Mouse (Mus musculus) layer of hippocampus, postnatal 14 days (tissue): ENCODE measurements around the gene Vmn2r103. TPM values are rescaled to one million over a fixed set of nuclear protein-coding genes. Genes with fewer than 3 reads are reported as not detected.

ENCODE experiments used
- DNase-seq, 2 experiments: peaks; one replicate each; pipeline ENCODE4 v3.0.0; 2021 to 2022; ENCODE audit warnings: low spot score in 2 of 2, mixed read lengths in 1 of 2
- long read RNA-seq, 2 experiments: library from polyadenylated mRNA; stranded (forward); transcript quantifications; one replicate each; pipeline ENCODE4 v2.0.0; 2021
- total RNA-seq, 2 experiments: library from RNA; stranded (reverse); gene quantifications; 2 replicates each; pipeline ENCODE4 v1.2.3; 2021

The Vmn2r103 gene
- total RNA-seq, result not detected
- long read RNA-seq, experiment 1, result 0 reads
- long read RNA-seq, experiment 2, result 0 reads

GRCm38 (mm10) chr17:19773063-19773462 lies at the start of gene Vmn2r103:
Gene Vmn2r103, plus strand, starts transcription at chr17:19773363.
- no peak for DNase-seq

- no peak for DNase-seq
These were observed 5.8 kb downstream of the Vmn2r103 start for GRCm38 (mm10) chr17:19778994-19779393.

DNA sequence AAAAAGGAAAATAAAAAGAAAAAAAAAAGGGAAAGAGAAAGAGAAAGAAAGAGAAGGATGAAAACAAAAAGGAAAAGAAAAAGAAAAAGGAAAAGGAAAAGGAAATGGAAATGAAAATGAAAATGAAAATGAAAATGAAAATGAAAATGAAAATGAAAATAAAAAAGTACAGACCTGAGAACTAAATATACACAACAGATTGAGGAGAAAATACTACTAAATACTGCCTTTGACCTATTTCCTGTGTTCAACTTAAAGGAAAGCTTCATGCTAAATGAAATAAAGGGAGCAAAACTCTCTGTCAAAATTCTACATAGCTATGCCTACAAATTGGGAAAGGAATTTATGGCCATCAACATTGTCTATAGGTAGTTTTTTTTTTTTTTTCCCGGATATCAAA lies 16.1 kb downstream of the Vmn2r103 start:
- DNase-seq, result no peak

Other genes starting within 250 kb of the Vmn2r103 start
- not detected for gene Vmn2r101, start 196.1 kb upstream of the Vmn2r103 start, total RNA-seq
- not detected for gene Vmn2r102, start 113.0 kb upstream of the Vmn2r103 start, total RNA-seq